Mouse (Mus musculus) T-helper 17 cell (primary cell): ENCODE results near the gene Ctc1.

ENCODE experiments used
- in situ Hi-C, 2 experiments: fragments of 300-600 bp; cut with MboI, MseI; formaldehyde crosslinking; loops; 1 replicate in 1 of 2; 2 replicates in 1 of 2; pipeline ENCODE4 v1.15.1; 2025; ENCODE audit warnings: high pct_unique_total_duplicates in 2 of 2

Gene Ctc1

DNA sequence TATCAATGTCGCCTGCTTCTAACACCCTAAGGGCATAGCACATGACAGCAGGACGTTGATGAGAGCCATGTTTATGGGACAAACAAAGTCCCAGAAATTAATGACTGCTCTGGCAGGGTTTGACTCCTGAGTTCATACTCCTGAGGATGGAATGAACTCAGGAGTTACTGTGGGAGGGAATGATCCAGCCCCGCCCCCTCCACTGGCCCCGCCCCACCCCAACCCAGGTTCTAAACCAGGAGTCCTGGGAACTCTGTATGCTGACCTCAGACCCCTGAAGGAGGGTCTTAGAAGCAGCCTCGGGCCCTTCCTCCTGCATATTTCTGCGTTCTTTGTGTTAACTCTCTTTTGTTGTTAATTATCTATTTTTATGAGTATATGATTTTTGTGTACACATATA, 69.9 kb downstream of the Ctc1 start:
- in situ Hi-C loops, result loop anchor here in 1 of 2 experiments (25.0 kb wide), 1 partner anchor 1577 kb away; the partner anchor contains the start of genes Eno3, Pfn1 and Spag7
